Mouse (Mus musculus) erythroblast, adult 5-6 weeks (primary cell): ENCODE results near the gene Cfap74. TPM values are rescaled to one million over a fixed set of nuclear protein-coding genes. Genes with fewer than 3 reads are reported as not detected.
"Not testable (repeated sequence)": the region's sequence is repeated elsewhere in the genome, so short reads cannot be mapped to it uniquely, and the experiment has no call there.

Experiments used
- ATAC-seq: replicated peaks from 2 replicates; pipeline ENCODE4 v1.8.0; 2016; ENCODE audit warnings: moderate number of reproducible peaks, mild to moderate bottlenecking, moderate TSS enrichment, inconsistent platforms; ENCODE audit not compliant: poor library complexity, low FRiP score, severe bottlenecking
- total RNA-seq, 2 experiments: library from RNA; stranded (forward) in 1 of 2; stranded (reverse) in 1 of 2; fragments of 150-400 nt in 1 of 2; fragments of 200-764, 138-1000 nt in 1 of 2; gene quantifications; 2 replicates each; pipeline versions ENCODE4 v1.2.3 to v1.2.4; 2015 to 2017; ENCODE audit warnings: low replicate concordance in 2 of 2

Gene Cfap74
- total RNA-seq, 2 experiments from 2014 or later, result not detected

DNA sequence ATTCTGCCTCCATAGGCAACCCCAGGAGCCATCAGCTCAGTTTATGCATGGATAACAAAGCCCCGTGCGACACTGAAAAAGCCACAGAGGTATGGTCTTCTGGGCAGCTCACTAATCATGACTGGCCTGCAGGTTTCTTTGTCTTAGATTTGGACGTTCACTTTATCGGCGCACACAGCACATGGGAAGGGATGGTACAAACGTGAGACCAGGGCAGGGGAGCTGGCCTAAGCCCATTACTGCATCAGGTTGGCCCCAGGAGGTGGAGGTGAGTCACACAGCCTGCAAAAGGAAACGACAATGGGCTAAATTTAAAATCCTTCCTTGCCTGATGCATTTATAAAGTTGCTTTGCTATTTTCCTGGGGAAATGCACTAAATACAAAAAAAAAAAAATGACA, 7.9 kb upstream of the Cfap74 start:
- no peak for ATAC-seq

DNA sequence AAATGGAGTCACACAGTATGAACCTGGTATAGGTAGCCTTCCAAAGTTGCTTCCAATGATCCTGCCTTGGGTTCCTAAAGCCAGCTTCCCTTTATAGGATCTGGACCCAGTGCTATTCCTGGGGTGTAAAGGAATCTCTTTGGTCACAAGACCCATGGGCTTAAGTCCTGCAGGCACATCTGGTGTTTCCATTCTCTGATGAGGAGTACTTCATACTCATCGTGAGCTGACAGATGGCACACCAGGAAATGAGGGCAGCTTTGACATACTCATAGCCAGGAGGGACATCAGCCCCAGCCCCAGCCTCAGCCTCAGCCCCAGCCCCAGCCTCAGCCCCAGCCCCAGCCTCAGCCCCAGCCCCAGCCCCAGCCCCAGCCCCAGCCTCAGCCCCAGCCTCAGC, 6.5 kb upstream of the Cfap74 start:
- ATAC-seq, result no peak

DNA sequence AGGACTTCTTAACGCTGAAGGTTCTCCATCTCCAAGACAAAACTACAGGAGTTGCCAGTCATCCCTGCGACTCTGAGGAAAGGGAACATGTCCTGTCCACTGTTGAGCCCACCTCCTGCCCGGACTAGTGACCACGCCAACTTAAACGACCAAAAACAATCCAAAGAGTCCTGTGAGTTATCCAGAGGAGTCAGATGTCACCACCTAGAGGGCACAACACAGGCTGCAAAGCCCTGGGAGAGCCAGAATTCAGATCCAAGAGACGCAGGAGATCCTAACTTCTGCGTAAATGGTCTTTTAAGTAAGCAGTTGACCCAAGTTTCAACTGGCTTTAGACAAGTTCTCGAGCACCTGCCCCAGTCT, 314 bp upstream of the Cfap74 start:
- no peak for ATAC-seq

DNA sequence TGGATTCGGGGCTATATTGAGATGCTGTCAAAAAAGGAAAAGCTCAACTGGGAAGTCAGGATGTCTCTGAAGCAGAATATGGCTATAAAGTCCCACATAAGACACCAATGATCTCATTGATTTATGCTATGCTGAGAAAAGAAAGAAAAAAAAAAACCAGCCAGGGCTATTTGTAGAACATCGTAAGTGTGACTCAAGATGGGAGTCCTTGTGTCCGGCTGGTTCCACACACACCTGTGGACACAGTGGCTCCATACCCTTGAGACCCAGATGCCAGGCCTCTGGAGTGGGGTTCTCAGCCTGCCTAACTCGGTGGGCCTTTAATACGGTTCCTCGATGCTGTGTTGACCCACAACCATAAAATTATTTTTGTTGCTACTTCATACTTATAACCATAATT, 3.1 kb downstream of the Cfap74 start:
- ATAC-seq, result no peak

DNA sequence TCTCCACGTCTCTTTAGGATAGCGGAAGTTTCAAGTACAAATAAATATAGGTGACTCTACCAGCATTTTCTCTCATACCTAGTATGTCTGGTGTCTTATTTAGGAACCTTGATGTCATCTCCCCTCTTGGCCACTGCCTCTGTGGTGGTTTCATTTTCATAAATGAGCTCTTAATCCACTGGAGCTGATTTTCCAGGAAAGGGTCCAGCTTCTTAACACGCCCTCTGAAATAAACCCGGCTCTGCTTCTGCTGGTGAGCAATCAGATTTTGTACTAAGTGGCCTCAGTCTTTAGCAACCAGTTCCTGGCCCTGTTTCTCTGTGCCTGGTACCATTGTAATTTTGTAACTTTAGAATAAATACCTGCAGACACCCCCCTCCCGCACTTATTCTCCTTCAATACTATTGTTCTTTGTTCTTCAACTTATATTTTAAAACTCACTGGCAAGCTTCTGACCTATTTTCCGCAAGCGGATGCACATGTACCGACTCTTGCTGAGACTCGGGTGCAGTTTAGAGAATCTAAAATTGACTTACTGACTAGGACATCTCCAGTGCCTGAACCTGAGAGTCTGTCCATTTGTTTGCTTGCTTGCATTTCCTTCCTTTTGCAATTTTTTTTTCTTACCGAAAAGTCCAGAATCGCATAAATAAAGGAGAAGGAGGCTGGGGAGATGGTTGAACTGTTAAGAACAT, 4.8 kb downstream of the Cfap74 start:
- no peak for ATAC-seq

DNA sequence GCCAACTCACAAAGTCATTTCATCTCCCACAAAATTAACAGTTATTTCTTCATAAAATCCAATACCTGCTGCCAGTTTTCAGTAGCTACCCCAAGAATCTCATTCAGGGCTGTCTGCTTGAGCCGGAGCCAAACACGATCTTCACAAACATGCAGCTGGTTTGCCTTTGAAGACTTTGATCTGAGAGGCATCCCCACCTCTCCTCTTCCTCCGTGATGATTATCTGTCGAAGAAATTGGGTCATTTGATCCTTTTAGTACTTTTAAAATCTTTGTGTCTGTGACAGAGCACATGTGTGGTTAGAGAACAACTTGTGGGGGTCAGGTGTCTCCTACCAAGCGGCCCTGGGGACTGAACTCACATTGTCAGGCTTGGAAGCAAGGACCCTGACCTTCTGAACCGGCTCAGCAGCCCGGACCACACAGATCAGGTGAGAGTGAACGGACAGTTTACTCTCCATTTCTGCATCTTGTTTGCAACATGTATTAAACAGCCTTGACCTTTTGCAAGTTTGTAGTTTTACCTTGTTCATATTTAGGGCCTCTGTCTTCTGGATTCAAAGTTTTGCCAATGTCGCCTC, 5.8 kb downstream of the Cfap74 start:
- no peak for ATAC-seq

DNA sequence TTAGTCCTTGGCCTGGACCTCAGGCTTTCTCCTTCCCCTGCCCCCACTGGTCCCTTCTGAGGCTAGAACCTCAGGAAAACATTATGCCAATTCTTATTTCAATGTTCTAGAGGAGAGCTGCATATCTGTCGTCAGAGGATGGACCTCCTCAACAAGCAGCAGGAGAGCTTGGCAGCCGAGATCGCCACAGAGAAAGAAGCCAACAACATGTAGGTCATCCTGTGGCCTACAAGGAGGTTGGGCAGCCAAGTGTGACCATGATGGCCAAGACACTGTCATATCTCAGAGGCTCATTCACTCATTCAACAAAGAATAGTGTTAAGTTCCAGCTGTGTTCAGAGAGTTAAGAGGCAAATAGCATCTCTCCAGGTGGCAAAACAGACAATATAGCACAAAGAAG, 11.1 kb downstream of the Cfap74 start:
- ATAC-seq, result no peak

DNA sequence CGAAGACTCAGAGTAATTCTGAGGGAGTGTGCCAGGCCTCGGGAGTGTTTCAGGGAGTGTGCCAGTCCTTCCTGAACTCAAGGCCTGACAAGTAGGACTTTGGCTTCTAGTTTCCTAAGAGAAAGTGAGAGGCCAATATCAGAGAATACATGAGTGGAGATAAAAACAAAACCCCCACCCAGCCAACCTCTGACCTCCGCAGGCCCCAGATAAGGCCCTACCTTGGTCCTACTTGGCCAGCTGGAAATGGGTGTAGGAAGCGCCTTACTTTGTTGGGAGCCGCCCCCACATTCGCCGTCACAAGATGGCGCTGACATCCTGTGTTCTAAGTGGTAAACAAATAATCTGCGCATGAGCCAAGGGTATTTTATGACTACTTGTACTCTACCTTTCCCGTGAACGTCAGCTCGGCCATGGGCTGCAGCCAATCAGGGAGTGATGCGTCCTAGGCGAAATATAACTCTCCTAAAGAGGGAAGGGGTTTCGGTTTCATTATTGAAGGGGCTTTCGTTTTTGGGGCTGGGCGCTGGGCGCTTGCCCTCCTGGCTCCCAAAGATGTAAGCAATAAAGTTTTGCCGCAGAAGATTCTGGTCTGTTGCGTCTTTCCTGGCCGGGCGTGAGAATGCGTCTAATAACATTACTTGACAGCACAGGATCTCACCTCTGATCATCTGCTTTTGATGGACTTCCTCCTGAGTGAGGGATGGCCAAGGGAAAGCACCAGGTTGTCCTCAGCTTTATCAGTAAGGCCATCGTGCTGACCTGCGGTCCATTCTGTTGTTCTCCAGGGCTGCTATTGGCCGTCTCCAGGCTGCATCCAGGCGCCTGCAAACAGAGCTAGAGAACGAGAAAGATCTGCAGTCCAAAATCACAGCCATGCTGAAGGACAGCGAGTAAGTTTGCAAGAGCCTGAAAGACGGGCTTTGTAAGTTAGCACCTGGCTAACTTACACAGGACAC, 12.7 kb downstream of the Cfap74 start:
- not testable (repeated sequence) for ATAC-seq

DNA sequence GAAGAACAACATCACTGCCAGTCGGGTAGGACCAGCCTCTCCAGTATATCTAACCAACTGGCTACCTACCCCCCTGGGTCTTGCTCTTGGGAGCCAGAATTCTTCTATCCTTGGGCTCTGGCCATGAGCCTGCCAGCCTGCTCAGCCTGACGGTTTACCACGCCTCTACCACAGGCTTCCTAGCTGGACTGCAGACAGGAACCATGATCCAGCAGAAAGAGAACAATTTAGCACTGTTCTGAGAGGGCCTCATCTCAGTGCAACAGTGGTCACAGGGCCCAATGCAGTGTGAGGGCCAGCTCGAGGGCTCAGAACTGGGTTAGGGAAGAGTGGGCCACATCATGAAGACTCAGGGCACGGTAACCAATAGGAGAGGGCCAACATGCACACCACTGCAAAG, 15.0 kb downstream of the Cfap74 start:
- no peak for ATAC-seq

DNA sequence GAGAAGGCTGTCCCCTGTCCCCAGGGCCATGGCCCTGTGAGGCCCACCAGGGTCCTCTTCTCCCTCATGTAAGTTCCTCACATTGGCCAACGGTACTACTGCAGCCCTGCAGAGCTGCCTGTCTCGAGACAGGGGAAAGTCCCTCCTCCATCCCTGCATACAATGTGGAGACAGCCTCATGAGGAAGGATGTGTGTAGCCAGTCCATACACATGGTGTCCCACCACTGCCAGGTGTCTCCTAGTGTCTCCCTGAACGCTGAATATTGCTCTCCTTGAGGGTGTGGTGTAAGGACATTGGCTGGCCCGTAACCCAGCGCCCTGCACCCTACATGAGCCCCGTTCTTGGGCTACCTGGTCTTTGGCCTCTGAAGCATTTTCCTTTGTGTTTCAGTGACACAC, 17.3 kb downstream of the Cfap74 start:
- ATAC-seq, result no peak

DNA sequence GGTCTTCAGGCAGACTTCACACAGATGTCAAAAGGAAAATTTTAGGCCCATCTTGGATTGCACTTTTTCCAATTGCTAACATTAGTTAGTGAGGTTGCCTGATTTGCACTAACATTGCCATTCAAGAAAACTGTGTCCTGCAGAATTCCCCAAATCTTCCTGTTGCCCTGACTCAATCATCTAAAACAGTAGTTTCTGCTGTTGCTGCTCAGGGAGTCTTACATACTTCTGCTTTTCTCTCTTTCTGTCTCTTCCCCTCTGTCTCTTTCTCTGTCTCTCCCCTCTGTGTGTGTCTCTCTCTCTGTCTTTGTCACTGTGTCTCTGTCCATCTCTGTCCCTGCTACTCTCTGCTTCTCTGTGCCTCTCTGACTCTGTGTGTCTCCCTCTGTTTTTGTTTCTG, 19.5 kb downstream of the Cfap74 start:
- no peak for ATAC-seq

DNA sequence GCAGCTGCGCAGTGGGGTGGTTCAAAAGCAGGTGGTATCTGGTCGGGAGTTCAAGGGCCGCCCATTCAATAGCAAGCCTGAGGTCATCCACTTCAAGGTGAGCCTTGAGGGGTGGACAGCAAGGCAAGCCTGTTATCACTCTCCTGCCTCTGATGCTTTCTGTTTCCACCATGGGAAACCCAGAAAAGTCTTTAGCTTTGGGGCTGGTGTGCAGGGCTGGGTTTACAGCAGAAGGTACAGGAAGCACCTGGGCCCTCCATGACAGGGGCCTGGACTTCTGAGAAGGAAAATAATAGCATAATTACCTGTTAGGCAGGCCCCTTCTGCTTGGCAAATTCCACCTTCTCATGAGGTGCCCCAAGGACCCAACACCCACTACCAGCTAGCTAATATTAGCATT, 20.2 kb downstream of the Cfap74 start:
- no peak for ATAC-seq

DNA sequence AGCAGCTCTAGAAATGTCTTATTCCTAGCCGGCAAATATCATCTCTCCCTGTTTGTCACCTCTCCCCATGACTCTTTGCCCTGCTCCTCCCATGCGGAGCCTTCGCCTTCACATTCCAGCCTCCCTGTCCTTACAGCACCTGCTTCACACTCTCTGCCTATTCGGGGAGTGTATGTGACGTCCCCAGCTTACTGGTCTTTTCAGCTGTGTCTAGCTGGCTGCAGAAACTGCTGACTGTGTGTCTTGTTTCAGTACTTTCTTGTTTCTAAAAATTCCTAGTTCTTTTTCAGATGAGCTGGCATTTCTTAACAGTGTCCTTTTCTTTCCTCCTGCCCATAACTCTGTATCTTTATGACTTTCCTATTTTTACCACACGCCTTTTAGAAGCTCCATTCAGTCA, 23.4 kb downstream of the Cfap74 start:
- ATAC-seq, result no peak

DNA sequence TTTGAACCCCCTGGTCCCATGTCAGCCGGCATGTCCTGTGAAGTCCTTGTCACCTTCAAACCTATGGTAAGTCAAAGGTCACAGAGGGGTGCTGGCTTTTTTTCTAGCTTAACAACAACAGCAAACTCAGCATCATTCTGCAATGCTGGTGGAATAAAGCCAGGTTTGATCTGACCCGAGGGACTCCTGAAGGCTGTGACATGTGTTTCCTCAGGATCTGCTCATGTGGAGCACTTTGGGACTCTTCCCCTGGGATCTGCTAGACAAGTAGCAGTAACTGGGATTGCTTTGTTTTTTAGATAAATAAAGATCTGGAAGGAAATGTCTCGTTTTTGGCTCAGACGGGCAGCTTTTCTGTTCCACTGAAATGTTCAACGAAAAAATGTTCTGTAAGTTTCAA, 25.0 kb downstream of the Cfap74 start:
- ATAC-seq, result no peak

DNA sequence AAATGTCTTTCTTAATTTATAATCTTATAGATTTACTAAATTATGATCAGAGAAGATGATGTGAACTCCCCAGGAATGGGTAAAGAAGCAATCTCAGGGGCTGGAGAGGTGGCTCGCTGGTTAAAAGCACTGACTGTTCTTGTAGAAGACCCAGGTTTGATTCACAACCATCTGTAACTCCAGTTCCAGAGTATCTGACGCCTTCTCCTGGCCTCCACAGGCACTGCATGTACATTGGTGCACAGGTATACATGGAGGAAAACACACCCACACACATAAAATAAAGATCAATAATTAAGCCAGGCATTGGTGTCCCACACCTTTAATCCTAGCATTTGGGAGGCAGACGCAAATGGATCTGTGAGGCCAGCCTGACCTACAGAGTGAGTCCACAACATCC, 33.8 kb downstream of the Cfap74 start:
- no peak for ATAC-seq

DNA sequence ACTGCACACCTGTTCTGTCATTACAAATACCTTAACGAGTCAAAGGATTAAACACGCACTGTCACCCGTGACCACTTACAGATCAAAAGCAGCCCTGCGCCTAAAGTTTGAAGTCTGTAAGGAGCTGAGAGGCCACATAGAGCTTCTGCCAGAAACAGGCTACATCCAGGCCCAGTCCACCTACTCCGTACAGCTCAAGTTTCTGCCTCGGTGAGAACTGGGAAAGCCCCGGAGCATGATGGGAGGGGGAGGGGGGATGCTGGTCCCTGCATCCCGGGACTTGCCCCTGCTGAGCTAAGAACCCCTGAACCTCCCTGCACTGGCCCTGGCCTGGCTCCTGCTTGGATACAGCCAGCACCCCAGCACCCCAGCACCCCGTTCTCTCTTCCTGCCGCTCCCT, 42.6 kb downstream of the Cfap74 start:
- ATAC-seq, result no peak

DNA sequence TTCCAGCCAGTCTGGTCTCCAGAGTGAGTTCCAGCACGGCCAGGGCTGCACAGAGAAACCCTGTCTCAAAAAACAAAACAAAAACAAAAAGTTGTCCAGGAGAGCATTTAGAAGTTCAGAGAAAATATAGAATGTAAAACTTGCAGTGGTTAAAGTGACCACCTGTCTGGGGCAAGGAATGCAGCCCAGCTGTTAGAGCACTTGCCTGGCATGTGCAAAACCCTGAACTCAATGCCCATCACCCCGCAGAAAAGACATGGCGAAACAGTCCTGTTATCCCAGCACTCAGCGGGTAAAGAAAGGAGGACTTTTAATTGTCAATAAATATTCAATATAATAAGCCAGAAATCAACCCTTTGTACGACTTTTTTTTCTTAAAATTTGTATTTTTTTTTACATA, 49.6 kb downstream of the Cfap74 start:
- no peak for ATAC-seq

DNA sequence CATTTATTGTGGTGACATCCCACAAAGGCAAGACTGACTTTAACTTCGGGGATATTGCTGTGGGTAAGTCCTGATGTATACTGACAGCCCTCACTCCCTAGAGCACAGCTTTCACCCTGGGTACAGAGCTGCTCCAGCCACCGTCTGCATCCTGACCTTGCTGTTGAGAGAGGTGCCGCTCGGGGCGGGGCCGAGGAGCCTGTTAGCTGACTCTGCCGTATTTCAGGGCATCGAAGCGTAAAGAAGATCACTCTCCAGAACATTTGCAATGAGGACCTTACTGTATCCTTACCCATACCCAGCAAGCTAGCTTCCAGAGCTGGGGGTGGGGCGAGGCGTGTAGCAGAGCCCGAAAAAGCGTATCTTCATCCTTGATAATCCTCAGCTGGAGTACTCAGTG, 54.1 kb downstream of the Cfap74 start:
- ATAC-seq, result no peak

DNA sequence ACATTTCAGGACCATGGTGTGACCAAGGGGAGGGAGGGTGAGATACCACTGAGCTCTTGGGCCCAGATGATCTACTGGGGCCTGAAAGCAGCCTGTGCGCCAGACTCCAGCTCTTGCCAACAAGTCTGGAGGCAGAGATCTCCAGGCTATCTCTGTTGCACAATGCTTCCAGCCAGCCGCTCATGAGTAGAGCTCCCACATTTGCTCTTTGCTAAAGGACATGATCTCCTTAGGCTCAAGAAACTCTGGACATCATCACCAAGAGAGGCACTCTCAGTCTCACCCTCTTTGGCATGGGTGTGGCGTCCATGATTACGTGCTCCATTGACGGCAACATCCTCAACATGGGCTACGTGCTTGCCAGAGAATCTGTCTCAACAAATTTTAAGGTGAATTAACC, 54.6 kb downstream of the Cfap74 start:
- ATAC-seq, result no peak

DNA sequence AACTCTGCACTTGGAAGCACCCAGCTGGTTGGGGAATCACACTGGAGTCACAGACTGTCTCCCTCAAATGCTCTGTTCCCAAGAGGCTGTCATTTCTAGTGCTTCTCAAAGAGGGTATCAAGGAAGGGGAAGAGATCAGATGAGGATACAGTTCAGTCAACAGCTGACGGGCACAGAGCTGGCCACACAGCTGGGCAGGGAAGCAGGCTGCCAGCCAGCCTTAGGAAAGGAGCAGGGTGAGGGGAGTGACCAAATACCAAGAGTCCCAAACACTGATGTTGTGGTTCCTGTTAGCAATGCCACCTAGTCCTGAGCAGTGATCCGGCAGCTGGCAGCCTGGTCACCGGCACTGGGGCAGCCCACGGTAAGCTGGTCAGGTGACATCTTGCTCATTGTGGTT, 55.1 kb downstream of the Cfap74 start:
- no peak for ATAC-seq

DNA sequence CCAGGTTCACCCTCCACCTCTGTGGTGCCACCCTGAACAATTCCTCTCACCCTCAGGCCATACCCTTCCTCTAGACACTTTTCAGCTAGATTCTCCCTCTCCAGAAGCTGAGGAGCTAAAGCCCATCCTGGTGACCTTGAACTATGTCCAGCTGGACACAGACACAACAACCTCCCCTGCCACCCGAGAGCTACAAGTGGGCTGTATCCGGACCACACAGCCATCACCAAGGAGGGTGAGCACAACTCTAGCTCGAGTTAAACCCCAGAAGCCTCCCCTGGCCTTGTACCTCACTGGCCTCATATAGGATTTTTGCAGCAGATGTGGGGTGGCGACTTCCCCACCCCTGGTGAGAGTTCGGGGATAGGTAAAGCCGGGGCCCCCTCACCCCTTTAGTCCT, 56.6 kb downstream of the Cfap74 start:
- ATAC-seq, result no peak
